Mouse (Mus musculus) heart, adult 11 months (tissue): ENCODE results near the gene Nhej1.

Experiments
- DNase-seq: peaks from one replicate; pipeline ENCODE4 v3.0.0; 2022

Nhej1 gene

GRCm38 (mm10) chr1:75124346-75125321 is at the start of gene Nhej1:
TSS of gene Nhej1 (minus strand) at chr1:75125200.
- peak; percentile 99 for DNase-seq

GRCm38 (mm10) chr1:75168472-75169464 is 43.8 kb upstream of the Nhej1 start, which contains the start of gene Zfand2b:
TSS of gene Zfand2b (plus strand) at chr1:75168646.
- DNase-seq = peak; percentile 100

GRCm38 (mm10) chr1:75168093-75168471 is 43.1 kb upstream of the Nhej1 start:
- DNase-seq = peak; percentile 90

DNA sequence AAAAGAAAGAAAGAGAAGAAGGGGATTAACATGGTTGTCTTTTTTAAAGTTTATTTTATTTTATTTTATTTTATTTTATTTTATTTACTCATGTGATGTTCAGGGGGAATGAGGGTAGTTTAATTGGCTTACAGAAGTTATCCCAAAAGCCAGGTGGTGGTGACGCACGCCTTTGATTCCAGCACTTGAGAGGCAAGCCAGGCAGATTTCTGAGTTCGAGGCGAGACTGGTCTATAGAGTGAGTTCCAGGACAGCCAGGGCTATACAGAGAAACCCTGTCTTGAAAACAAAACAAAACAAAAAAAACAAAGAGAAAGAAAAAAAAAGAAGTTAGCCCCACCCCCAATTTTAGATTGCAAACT is 35.2 kb upstream of the Nhej1 start:
- no peak for DNase-seq

DNA sequence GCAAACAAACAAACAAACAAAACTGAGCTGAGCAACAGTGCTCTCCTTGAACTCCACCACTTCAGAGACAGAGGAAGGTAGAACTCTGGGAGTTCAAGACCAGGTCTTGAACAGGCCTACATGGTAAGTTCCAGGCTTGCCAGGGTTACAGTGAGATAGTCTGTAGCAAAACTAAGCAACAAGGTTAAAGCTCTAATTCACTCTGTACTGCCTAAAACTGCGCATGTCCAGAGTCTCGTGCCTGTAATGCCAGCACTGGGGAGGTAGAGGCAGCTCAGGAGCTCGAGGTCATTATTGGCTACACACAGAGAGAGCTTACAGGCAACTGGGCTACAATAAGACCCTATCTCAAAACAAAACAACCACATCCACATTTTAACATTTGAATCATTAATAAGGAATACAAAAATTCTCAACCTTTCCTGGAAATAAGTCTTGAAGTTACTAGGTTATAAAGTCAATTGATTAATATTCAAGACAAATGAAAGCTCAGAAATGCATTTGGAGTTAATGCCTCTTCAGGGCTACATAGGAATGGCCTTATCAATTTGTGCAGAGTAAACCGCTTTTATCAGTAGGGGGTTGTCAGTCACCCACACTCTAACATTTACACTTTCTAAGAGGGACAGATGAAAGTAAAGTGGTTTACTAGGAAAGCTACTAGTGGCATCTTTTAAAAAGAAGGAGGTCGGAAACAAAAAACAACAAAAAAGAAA is 34.7 kb upstream of the Nhej1 start:
- no peak for DNase-seq

GRCm38 (mm10) chr1:75158990-75159389 is 34.0 kb upstream of the Nhej1 start:
- DNase-seq = no peak

GRCm38 (mm10) chr1:75155837-75156236 is 30.8 kb upstream of the Nhej1 start:
- no peak for DNase-seq

- no peak for DNase-seq
Observed at GRCm38 (mm10) chr1:75148727-75149126, 23.7 kb upstream of the Nhej1 start.

DNA sequence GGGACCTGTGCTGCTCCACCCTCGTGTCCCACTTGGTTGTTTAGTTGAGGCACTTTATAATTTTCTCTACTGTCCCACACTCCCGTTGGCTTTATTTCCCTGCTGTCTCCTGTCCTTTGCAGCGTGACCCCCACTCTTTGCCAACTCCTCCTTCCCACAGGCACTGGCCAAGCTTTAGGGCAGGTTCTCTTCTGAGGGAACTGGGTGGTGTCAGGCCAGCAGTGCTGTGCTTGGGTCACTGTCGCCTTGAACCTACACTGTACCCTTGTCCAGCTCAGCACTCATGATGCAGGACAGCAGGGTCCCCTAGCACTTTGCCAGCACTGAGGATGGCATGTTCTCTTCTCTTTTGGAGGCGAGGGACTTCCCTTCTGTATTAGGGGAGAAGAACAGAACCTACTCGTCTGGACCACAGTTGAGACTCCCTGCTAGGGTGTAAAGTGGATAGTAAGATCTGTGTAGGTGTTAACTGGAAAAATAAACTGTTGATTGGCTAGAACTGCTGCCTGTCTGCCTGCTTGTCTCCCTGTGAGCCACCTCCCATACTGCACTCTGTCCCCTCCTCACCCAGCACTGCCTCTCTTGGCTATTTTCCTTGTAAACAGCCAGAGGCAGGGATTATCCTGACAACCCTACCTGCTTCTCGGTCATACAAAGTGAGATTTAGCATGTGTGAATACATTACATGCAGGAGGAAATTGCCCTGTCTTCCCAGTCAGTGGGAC is 22.6 kb upstream of the Nhej1 start:
- DNase-seq = no peak

DNA sequence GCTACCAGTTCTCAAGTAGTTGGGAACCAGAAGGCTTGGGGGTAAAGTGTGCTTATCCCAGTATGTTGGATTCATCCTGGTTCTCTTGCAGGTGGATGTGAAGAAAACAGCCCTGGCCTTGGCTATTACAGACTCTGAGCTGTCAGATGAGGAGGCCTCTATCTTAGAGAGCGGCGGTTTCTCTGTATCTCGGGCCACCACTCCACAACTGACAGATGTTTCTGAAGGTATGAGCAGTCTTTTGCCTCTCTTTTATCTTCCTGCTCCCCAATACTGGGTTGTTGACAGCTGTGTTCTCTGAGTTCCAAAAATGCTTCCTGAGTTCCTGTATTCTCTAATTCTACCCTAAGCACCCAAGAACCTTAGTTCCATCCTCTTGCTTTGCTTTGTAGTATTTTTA is 20.6 kb upstream of the Nhej1 start:
- DNase-seq = no peak

DNA sequence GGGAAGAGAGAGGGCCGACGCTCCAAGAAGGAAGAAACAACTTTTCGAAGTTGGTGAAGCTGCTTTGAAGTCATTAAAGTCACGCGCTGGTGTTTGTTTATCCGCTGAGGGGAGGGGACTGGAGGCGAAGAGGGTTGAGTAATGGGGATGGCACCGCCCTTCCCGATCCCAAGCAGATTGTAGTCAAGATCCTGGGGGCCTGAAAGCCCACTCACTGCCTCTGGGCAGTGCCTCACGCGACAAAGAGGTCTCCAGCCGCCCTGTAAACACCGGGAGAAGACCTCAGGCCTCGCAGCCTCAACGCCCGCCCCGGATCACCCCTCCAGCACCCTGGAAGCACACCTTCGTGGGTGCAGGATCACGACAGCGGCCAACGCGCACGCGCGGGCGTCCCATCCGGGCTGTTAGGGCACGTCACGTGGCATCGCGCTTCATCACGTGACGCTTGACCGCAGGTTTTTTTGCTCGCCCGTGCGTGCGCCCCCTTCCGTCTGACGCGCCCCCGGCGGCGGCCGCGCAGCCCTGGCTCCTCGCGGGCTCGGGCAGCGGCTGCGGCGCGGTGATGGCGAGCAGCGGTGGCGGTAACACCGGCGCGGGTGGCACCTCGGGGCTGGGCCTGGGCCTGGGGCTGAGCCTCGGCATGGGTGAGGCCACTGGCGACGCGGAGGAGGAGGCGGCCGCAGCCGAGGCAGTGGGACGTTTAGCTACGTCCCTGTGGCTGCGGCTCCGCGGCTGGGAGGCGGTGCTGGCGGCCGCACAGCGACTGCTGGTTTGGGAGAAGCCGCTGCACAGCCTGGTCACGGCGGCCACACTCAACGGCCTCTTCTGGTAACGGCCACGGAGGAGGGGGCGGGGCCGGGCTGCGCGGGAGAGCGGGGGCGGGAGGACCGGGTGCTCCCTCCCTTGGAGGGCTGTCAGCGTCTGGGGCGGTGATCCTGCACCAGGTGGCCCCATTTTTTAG is 17.6 kb upstream of the Nhej1 start, which contains the start of the genes Cnppd1 and Retreg2:
Gene Cnppd1 (minus strand): TSS at position 411 of the 961 bp plus-strand sequence.
Gene Retreg2 (plus strand): TSS at position 478 of the 961 bp plus-strand sequence.
- peak; percentile 100 for DNase-seq

- peak; percentile 99 for DNase-seq
Observed at GRCm38 (mm10) chr1:75141486-75142190, 16.6 kb upstream of the Nhej1 start.

GRCm38 (mm10) chr1:75140601-75141190 is 15.7 kb upstream of the Nhej1 start:
- peak; percentile 91 for DNase-seq

DNA sequence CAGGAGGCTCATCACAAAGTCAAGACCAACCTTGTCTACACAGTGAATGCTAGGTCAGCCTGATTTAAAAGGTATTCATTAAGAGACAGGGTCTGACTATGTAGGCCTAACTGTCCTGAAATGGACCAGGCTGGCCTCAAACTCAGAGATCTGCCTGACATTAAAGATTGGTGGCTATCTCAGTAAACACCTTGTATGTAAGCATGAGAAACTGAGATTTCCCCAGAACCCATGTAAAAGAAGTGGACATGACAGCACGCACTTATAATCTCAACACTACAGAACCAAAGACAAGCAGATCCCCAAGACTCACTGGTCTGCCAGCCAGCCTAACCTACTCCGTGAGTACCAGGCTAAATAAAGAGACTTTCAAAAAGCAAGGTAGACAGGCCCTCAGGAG is 13.4 kb upstream of the Nhej1 start:
- DNase-seq = no peak

GRCm38 (mm10) chr1:75136730-75137129 is 11.7 kb upstream of the Nhej1 start:
- DNase-seq = no peak

DNA sequence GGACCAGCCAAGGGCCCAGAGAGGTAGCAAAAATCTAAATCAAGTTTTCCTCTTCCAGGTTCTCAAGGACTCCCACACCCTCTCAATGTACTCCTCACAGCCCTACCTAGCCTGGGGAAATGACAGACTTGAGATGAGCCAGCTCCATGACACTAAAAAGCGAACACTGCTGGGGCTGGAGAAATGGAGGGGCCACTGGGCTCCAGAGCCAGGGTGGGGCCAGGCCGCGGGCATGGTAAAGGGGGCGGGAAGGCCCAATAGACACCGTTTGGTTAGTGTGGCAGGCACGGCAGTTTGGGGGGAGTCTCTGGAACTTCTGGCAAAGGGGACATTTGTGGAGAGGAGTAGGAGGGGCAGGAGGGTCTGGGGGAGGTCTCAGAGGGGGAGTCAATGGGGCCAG is 11.3 kb upstream of the Nhej1 start:
- DNase-seq = no peak

DNA sequence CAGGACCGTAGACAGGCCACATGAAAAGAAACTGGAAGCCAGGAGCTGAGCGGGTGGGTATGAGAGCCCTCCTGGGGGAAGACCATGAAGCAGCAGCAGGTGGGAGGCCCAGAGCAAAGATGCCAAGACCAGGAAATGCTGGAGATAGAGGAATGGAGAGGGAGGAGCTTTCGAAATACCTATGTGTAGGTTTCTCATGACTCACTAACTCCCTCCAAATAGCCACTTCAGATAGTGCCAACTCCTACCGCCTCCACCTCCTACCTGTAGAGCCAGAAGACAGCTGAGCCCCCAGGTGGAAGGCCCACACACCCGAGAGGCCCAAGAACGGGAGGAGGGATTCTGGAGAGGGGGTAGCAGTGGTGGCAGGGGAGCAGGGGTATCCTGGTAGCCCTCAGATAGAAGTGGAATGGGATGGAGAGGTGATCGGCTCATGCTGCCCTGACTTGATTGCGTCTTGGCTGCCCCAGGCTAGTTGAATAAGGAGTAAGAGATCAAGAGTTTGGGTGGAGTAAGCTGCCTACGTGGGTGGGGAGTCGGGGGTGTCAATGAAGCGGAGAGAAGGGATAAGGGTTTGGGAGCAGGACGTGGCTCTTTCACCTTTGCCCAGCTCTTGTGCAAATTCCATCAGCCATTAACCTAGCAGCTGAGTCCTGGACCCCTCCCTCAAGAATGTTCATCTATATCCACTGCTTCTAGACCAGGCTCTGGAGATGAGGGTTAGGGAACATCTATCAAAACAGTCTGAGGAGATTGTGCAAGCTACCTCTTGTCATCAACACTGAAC is 8.6 kb upstream of the Nhej1 start, which contains the start of gene Slc23a3:
Gene Slc23a3 (minus strand): TSS at position 470 of the 787 bp plus-strand sequence.
- DNase-seq = no peak

GRCm38 (mm10) chr1:75128641-75129040 is 3.6 kb upstream of the Nhej1 start:
- DNase-seq = no peak
